In the genomic region with DNA sequence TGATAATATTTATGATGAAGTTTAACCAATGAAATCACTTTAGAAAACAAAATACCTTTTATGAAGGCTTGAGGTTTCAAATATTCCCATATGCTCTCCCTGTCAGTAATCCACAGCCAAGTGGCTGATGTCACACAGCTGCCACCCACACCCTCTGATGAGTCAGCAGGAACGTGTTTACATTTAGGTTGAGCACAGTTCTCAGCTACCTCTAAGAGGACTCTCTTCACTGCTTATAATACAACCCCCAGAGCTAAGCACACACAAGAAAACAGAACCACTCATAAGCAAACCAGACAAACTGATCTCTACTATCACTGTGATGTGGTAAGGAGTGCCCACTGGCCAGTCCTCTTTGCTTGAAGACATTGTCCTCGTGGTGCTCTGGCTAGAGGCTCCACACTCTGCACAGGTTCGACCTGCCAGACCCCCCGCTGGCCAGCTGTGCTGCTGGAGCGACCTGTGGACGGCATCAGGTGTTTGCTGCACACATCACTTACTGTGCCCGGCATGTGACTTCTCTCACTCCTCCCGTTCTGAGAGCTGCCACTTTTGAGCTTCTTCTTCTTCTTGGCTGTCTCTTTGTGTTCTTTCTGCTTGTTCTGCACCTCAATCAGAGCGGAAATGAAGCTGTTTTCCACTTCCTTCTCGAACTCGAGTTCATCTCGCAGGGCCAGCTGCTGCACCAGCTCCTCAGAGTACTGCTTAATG, we compare ENCODE assay signal across 8 mouse cellular contexts. TPM values are rescaled to one million over a fixed set of nuclear protein-coding genes. Genes with fewer than 3 reads are reported as not detected.
DNase-seq lines count a peak whose midpoint lies in the region; ATAC-seq and TF ChIP-seq lines count a peak whose summit lies in the region.

No protein-coding gene starts in this region.

- H3K4me3 ChIP-seq in kidney, adult 2 months (ENCODE audit: insufficient read depth, low read depth, low read length): no peak overlapping the region
- H3K4me3 ChIP-seq in myocyte: no peak overlapping the region

- ATAC-seq in erythroblast, adult 5-6 weeks (replicated peaks; ENCODE audit: low FRiP score, poor library complexity, severe bottlenecking): peak; percentile 99

- peak overlapping the region; percentile 64 for H3K27ac ChIP-seq in kidney, adult 2 months (ENCODE audit: insufficient read depth, low read depth, low read length)

- no peaks in the 10 kb centered on the region; the same call in none of the 2 replicates for H3K36me3 ChIP-seq in kidney, adult 2 months (ENCODE audit: control insufficient read depth, insufficient read depth, low read length)
- H3K36me3 ChIP-seq in myocyte (ENCODE audit: control insufficient read depth, insufficient read depth): peaks cover under 1% of the 10 kb centered on the region

- DNase-seq in kidney, adult 2 months: peak; percentile 49
- no peak for DNase-seq in kidney, adult 18-20 months
- DNase-seq in CD4-positive helper T cell, adult 2 months (ENCODE audit: low read depth, low spot score): peak; percentile 50
- DNase-seq in adrenal gland, postnatal 4 days (ENCODE audit: low spot score in 2 of 2): no peak
- no peak for DNase-seq in adrenal gland, postnatal 25 days
- no peak for DNase-seq in embryo, embryonic 9.5 days (ENCODE audit: extremely low spot score)

- H3K4me1 ChIP-seq in kidney, adult 2 months (ENCODE audit: control insufficient read depth, insufficient read depth, low read length): peaks cover 29% of the 10 kb centered on the region

- TF ChIP-seq CTCF in kidney, adult 2 months (conservative IDR thresholded peaks at IDR 0.05; ENCODE audit: insufficient read depth, insufficient read length, low read depth, low read length): no peak

- no peak overlapping the region for H3ac ChIP-seq in myocyte (ENCODE audit: control insufficient read depth, insufficient read length)

- no peak overlapping the region for H3K4me2 ChIP-seq in myocyte (ENCODE audit: low read depth)

- WGBS in kidney, adult 2 months: 61% methylated on average over 12 of the region's 12 CpGs

- no peaks in the 10 kb centered on the region for H3K27me3 ChIP-seq in kidney, adult 2 months (replicated peaks; ENCODE audit: control insufficient read depth, insufficient read depth, low read length)
- no peaks in the 10 kb centered on the region for H3K27me3 ChIP-seq in myocyte (ENCODE audit: control insufficient read depth, insufficient read depth, insufficient read length)

- no peaks in the 10 kb centered on the region for H3K79me2 ChIP-seq in myocyte (ENCODE audit: control insufficient read depth, insufficient read depth)

- no peak for TF ChIP-seq POLR2A in kidney, adult 2 months (IDR thresholded peaks at IDR 0.05; ENCODE audit: low read depth, low read length)
- TF ChIP-seq POLR2A in myocyte (IDR thresholded peaks at IDR 0.05; ENCODE audit: insufficient read length, low read depth): no peak

TF ChIP-seq in myocyte, 11 proteins besides CTCF, POLR2A, EP300 and RAD21:
- TF ChIP-seq POLR2AphosphoS2 (IDR thresholded peaks at IDR 0.05; ENCODE audit: insufficient read length, low read depth) (no peak), SRF (IDR thresholded peaks at IDR 0.05; ENCODE audit: control insufficient read depth, insufficient read length, low read depth) (no peak), TCF12 (IDR thresholded peaks at IDR 0.05; ENCODE audit: insufficient read depth, poor library complexity, severe bottlenecking) (no peak), MYOD1 (IDR thresholded peaks at IDR 0.05; ENCODE audit: control insufficient read depth in 1 of 3, insufficient read length in 2 of 3, low read depth in 2 of 3) (peak in 1 of 3 experiments; percentile 39), USF1 (IDR thresholded peaks at IDR 0.05; ENCODE audit: low read depth) (no peak), E2F4 (IDR thresholded peaks at IDR 0.05; ENCODE audit: insufficient read depth) (no peak), CEBPB (IDR thresholded peaks at IDR 0.05; ENCODE audit: insufficient read depth, poor library complexity, severe bottlenecking) (0 out of 2 replicates have a peak, but pooled peaks have one; percentile 43), MAX (IDR thresholded peaks at IDR 0.05; ENCODE audit: low read depth) (no peak), MYOG (IDR thresholded peaks at IDR 0.05; ENCODE audit: control insufficient read depth in 1 of 3, insufficient read depth in 1 of 3, insufficient read length in 2 of 3, low read depth in 2 of 3) (peak in 1 of 3 experiments; percentile 8), TCF3 (IDR thresholded peaks at IDR 0.05; ENCODE audit: insufficient read length, low read depth) (no peak), REST (IDR thresholded peaks at IDR 0.05; ENCODE audit: insufficient read depth, insufficient read length) (no peak)

RNA-seq across cellular contexts. Expression of a gene that starts 17.7 kb away (rescaled TPM):
- 37.1 and 42.9 TPM in 2 replicates for polyA plus RNA-seq in kidney, adult 2 months (2012; rRNA removed)
- total RNA-seq in erythroblast, adult 5-6 weeks (2015; ENCODE audit: low replicate concordance): 1.9 and 12.7 TPM in 2 replicates
- total RNA-seq in erythroblast, adult 5-6 weeks (2017; ENCODE audit: low replicate concordance): 13.2 and 14.9 TPM in 2 replicates
- 19.0 TPM for polyA plus RNA-seq in myocyte (2012; fragmentation: generic; extraction: Trizol)
- total RNA-seq in adrenal gland, postnatal 4 days (2021): 10 to 100 TPM; 51.6 to 52.2 TPM
- total RNA-seq in adrenal gland, postnatal 25 days (2021): 48.8 and 59.3 TPM in 2 replicates

Comparison
In these comparisons a context has a peak if more than half of its experiments do, and no peak if none do; other contexts are left out.
1. DNase-seq: peak in kidney, adult 2 months (single experiment) and CD4-positive helper T cell, adult 2 months (single experiment); none in kidney, adult 18-20 months (single experiment), adrenal gland, postnatal 4 days (0 of 2), adrenal gland, postnatal 25 days (single experiment) and embryo, embryonic 9.5 days (single experiment).